Mouse (Mus musculus): Measurements from ENCODE around the gene Bcap31. TPM values are rescaled to one million over a fixed set of nuclear protein-coding genes. Genes with fewer than 3 reads are reported as not detected.
"Not testable (repeated sequence)": the region's sequence is repeated elsewhere in the genome, so short reads cannot be mapped to it uniquely, and the experiment has no call there.

Gene Bcap31
- 325 and 331 TPM in 2 replicates for polyA plus RNA-seq (2015; fragmentation: Nextera tagmentation; extraction: Ambion mirVana)

DNA sequence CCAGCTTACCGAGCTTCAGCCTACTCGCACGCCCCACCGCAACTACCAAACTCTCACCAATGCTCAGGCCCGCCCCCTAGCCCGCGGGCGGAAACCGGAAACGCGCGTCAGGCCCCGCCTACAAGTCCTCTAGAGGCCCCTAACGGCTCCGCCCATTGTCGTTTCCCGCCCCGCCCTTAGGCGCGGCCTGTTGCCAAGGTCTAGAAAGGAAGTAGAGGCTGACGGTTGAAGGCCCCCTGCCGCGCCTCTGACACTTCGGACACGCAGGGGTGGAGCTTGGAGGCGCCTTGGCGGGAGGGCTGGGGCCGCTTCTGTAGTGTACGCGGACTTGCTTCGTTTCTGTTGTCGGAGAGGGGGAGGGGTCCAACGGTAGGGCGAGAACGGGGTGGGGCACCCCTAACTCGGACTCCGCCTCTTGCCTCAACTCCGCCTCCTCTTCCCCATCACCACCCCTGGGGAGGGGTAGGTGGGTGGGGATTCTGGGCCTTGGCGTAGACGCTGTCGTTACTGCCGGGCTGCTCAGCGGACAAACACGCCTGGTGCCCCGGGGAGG, at the start of gene Bcap31, which contains the start of gene Abcd1:
Bcap31 (minus strand) TSS at position 67 of the 553 bp plus-strand sequence.
Abcd1 (plus strand) TSS at position 489 of the 553 bp plus-strand sequence.
- H3K4me1 ChIP-seq (ENCODE audit: control insufficient read depth, insufficient read depth, low read length): peaks cover 21% of the 10 kb centered on the region
- H3K27me3 ChIP-seq (replicated peaks; ENCODE audit: control insufficient read depth, insufficient read depth, low read length): no peaks in the 10 kb centered on the region
- no peaks in the 10 kb centered on the region for H3K36me3 ChIP-seq (ENCODE audit: control insufficient read depth, insufficient read depth, low read length)
- H3K9ac ChIP-seq (ENCODE audit: low read depth, low read length): peak within 1 kb of the TSS; percentile 77
- ATAC-seq: peak; percentile 94
- WGBS: 25% methylated on average over 42 of the region's 45 CpGs
- H3K27ac ChIP-seq (ENCODE audit: low read length): peak within 1 kb of the TSS; percentile 90
- no peaks in the 10 kb centered on the region for H3K9me3 ChIP-seq (ENCODE audit: control insufficient read depth, low read length)
- peak within 1 kb of the TSS; percentile 63 for H3K4me3 ChIP-seq (ENCODE audit: low read length)
- peak within 1 kb of the TSS; percentile 73 for H3K4me2 ChIP-seq (ENCODE audit: low read depth, low read length)

DNA sequence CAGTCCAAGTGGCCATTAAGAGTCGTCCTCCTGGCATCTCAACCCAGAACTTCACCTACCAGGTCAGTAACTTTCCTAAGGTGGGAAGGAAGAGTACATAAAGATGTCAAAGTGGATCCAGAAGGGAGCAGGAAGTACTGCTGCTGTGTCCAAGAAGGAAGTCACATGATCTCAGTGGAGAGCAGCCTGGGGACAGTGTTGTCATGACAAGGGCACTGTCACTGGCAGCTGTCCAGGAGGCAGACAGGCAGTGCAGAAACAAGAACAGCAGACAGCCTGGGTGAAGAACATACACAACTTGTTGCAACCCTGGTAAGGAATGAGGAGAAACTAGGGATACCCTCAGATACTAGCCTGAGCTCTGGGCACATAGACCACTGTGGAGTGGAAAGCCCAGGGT, 49.3 kb upstream of the Bcap31 start:
- Histone ChIP-seq H3K36me3 (ENCODE audit: control insufficient read depth, insufficient read depth, low read length) (no peaks in the 10 kb centered on the region), H3K27me3 (replicated peaks; ENCODE audit: control insufficient read depth, insufficient read depth, low read length) (no peaks in the 10 kb centered on the region), H3K9me3 (ENCODE audit: control insufficient read depth, low read length) (no peaks in the 10 kb centered on the region), H3K4me3 (ENCODE audit: low read length) (no peak overlapping the region), H3K4me2 (ENCODE audit: low read depth, low read length) (no peak overlapping the region), H3K9ac (ENCODE audit: low read depth, low read length) (no peak overlapping the region), H3K4me1 (ENCODE audit: control insufficient read depth, insufficient read depth, low read length) (no peaks in the 10 kb centered on the region), H3K27ac (ENCODE audit: low read length) (no peak overlapping the region)
- ATAC-seq: no peak
- WGBS: 81% methylated on average over 1 of the region's 1 CpGs

DNA sequence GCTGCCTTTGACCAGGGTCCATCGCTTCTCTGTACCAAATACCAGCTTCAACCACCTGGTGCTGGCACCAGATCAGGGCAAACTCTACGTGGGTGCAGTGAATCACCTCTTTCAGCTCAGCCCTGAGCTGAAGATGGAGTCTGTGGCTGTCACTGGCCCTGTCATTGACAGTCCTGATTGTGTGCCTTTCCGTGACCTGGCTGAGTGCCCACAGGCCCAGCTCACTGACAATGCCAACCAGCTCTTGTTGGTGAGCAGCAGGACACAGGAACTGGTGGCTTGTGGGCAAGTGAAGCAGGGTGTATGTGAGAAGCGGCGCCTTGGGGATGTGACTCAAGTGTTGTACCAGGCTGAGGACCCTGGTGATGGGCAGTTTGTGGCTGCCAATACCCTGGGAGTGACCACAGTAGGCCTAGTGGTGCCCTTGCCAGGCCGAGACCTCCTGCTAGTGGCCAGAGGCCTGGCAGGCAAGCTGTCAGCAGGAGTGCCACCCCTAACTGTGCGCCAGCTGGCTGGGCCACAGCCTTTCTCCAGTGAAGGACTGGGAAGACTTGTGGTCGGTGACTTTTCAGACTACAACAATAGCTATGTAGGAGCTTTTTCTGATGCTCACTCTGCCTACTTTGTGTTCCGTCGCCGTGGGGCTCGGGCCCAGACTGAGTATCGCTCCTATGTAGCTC, 42.8 kb upstream of the Bcap31 start:
- no peak for ATAC-seq
- no peak overlapping the region for H3K4me3 ChIP-seq (ENCODE audit: low read length)
- no peak overlapping the region for H3K27ac ChIP-seq (ENCODE audit: low read length)
- 84% methylated on average over 13 of the region's 13 CpGs for WGBS
- H3K9ac ChIP-seq (ENCODE audit: low read depth, low read length): no peak overlapping the region
- H3K9me3 ChIP-seq (ENCODE audit: control insufficient read depth, low read length): no peaks in the 10 kb centered on the region
- H3K27me3 ChIP-seq (replicated peaks; ENCODE audit: control insufficient read depth, insufficient read depth, low read length): no peaks in the 10 kb centered on the region; the same call in 1 of the 2 replicates
- no peaks in the 10 kb centered on the region for H3K36me3 ChIP-seq (ENCODE audit: control insufficient read depth, insufficient read depth, low read length)
- no peak overlapping the region for H3K4me2 ChIP-seq (ENCODE audit: low read depth, low read length)
- H3K4me1 ChIP-seq (ENCODE audit: control insufficient read depth, insufficient read depth, low read length): no peaks in the 10 kb centered on the region

DNA sequence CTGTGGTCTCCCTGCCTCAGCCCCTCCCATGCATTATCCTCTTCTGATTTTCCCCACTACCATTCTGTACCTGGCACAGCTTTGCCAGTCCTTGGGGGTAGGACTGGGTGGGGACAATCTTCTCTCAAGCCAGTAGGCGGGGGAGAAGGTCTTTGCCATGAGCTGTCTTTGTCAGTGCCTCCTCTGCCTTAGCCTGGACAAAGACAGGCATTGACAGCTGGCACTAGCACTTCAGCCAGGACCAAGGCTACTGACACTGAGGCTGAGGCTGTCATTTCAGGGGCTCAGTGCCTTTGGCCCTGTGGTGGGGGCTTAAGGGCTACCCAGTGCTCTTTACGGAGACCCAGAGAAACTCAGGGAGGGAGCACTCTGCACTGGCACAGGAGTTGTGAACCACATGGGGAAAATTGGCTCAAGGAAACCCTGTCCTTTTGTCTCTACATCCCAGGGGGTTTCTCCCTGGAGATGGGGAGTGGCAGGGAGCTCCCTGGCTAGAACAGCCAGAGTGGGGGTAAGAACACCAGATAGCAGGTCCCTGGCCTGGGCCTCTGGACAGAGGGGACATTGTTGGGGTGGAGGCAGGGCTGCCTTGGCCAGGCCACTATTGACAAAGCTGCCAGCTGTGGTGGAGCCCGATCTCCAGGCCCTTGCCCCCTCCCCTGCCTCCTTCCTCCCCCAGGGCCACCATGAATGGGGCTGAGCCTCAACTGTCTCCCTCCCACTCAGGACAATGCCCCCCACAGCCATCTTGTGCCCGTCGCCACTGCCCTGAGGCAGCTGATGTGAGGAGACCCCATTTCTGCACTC, 40.6 kb upstream of the Bcap31 start, which contains the start of gene Plxnb3:
Plxnb3 (plus strand) TSS at position 757 of the 807 bp plus-strand sequence.
- 64% methylated on average over 5 of the region's 5 CpGs for WGBS
- Histone ChIP-seq H3K27ac (ENCODE audit: low read length) (no peak within 1 kb of the TSS), H3K36me3 (ENCODE audit: control insufficient read depth, insufficient read depth, low read length) (no peaks in the 10 kb centered on the region), H3K9me3 (ENCODE audit: control insufficient read depth, low read length) (no peaks in the 10 kb centered on the region), H3K4me2 (ENCODE audit: low read depth, low read length) (no peak within 1 kb of the TSS), H3K9ac (ENCODE audit: low read depth, low read length) (no peak within 1 kb of the TSS), H3K27me3 (replicated peaks; ENCODE audit: control insufficient read depth, insufficient read depth, low read length) (no peaks in the 10 kb centered on the region; the same call in 1 of the 2 replicates), H3K4me1 (ENCODE audit: control insufficient read depth, insufficient read depth, low read length) (no peaks in the 10 kb centered on the region), H3K4me3 (ENCODE audit: low read length) (no peak within 1 kb of the TSS)
- no peak for ATAC-seq

DNA sequence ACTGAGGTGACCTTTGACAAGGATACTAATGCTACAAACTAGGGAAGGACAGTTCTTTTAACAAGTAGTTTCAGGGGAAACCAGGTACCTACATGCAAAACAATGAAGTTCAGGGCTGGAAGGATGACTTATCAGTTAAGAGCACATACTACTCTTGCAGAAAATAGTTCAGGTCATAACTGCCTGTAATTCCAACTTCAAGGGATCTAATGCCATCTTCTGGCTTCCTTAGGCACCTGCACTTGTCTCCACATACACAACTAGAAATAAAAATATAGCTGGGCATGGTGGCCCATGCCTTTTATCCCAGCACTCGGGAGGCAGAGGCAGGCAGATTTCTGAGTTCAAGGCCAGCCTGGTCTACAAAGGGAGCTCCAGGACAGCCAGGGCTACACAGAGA, 33.0 kb upstream of the Bcap31 start:
- H3K9ac ChIP-seq (ENCODE audit: low read depth, low read length): no peak overlapping the region
- ATAC-seq: no peak
- no peaks in the 10 kb centered on the region for H3K4me1 ChIP-seq (ENCODE audit: control insufficient read depth, insufficient read depth, low read length)
- no peaks in the 10 kb centered on the region for H3K9me3 ChIP-seq (ENCODE audit: control insufficient read depth, low read length)
- no peak overlapping the region for H3K4me2 ChIP-seq (ENCODE audit: low read depth, low read length)
- H3K36me3 ChIP-seq (ENCODE audit: control insufficient read depth, insufficient read depth, low read length): no peaks in the 10 kb centered on the region
- no peaks in the 10 kb centered on the region for H3K27me3 ChIP-seq (replicated peaks; ENCODE audit: control insufficient read depth, insufficient read depth, low read length)
- H3K4me3 ChIP-seq (ENCODE audit: low read length): no peak overlapping the region
- WGBS: 94% methylated on average over 1 of the region's 1 CpGs
- H3K27ac ChIP-seq (ENCODE audit: low read length): no peak overlapping the region

DNA sequence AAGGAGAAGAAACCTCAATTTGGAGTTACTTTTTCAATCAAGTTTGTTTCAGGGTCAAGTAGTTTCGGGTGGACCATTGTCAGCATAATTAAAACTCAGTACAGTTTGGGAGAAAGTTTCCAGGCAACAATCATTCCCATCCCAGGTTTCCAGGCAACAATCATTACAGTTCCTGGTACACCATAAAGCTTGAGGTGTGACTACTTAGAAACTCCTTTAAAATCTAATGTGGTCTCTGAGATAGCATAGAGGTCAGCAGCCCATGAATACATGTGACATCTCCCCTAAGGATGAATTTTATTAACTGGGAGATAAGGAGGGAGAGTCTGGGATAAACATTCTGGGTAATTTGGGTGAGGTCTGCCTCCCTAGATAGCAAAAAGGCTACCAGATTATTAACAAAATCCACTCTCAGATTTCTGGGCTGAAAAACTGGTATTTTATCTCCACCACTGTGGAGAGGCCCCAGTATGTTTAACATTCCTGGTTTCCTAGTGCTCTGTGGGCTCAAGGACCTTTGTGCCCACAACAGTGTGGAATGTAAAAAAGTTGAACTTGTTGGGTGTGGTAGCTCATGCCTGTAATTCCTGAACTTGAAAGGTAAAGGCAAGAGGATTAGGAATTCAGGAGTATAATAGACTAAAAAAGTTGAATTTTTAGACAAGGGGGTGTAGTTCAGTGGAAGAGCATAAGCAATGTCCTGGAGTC, 29.0 kb upstream of the Bcap31 start:
- H3K27me3 ChIP-seq (replicated peaks; ENCODE audit: control insufficient read depth, insufficient read depth, low read length): no peaks in the 10 kb centered on the region
- no peak overlapping the region for H3K4me3 ChIP-seq (ENCODE audit: low read length)
- H3K36me3 ChIP-seq (ENCODE audit: control insufficient read depth, insufficient read depth, low read length): no peaks in the 10 kb centered on the region
- H3K27ac ChIP-seq (ENCODE audit: low read length): no peak overlapping the region
- H3K4me1 ChIP-seq (ENCODE audit: control insufficient read depth, insufficient read depth, low read length): no peaks in the 10 kb centered on the region
- WGBS: 52% methylated on average over 1 of the region's 1 CpGs
- peak; percentile 85 for ATAC-seq
- no peak overlapping the region for H3K9ac ChIP-seq (ENCODE audit: low read depth, low read length)
- no peaks in the 10 kb centered on the region for H3K9me3 ChIP-seq (ENCODE audit: control insufficient read depth, low read length)
- H3K4me2 ChIP-seq (ENCODE audit: low read depth, low read length): no peak overlapping the region

DNA sequence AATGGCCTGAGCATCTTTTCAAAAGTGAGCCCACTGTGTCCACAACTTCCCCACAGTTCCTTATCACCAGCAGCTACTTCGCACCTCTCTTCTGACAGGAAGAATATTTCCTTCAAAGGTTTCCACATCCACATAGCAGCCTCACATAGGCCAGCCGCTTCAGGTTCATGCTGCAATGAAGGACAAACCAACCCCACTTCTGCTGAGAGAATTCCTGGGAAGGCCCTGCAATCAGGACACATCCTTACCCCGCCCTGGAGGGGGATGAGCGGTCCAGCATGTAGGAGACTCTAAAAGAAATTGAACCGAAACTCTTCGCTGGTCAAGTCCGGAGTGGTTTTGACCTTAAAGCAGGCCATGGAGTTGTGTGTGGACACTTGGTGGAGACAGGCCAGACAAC, 23.9 kb upstream of the Bcap31 start:
- H3K36me3 ChIP-seq (ENCODE audit: control insufficient read depth, insufficient read depth, low read length); H3K27ac ChIP-seq (ENCODE audit: low read length); H3K27me3 ChIP-seq (replicated peaks; ENCODE audit: control insufficient read depth, insufficient read depth, low read length); H3K4me3 ChIP-seq (ENCODE audit: low read length); H3K9me3 ChIP-seq (ENCODE audit: control insufficient read depth, low read length); H3K4me2 ChIP-seq (ENCODE audit: low read depth, low read length); ATAC-seq; H3K9ac ChIP-seq (ENCODE audit: low read depth, low read length); H3K4me1 ChIP-seq (ENCODE audit: control insufficient read depth, insufficient read depth, low read length): not testable (repeated sequence)
- 96% methylated on average over 7 of the region's 7 CpGs for WGBS

DNA sequence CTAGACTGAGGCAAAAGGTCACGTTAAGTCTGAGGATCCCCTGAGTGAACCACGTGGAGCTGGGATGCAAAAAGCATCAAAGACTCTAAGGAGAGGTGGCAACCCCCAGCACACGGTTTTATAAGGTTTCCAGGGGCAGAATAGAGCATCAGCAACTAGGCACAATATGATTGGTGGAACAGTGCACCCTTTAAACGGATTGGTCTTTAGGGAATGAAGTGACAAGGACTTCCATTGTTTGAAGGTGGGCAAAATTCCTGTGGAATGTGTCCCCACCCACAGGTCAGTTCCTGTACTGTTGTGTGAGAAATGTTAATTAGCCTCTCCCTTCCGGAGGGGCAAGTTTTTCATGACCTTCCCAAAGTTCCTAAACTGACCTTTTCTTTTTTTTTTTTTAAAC, 23.2 kb upstream of the Bcap31 start:
- Histone ChIP-seq H3K4me1 (ENCODE audit: control insufficient read depth, insufficient read depth, low read length) (no peaks in the 10 kb centered on the region), H3K9me3 (ENCODE audit: control insufficient read depth, low read length) (no peaks in the 10 kb centered on the region), H3K27ac (ENCODE audit: low read length) (no peak overlapping the region), H3K9ac (ENCODE audit: low read depth, low read length) (no peak overlapping the region), H3K27me3 (replicated peaks; ENCODE audit: control insufficient read depth, insufficient read depth, low read length) (no peaks in the 10 kb centered on the region; the same call in 1 of the 2 replicates), H3K4me3 (ENCODE audit: low read length) (no peak overlapping the region), H3K36me3 (ENCODE audit: control insufficient read depth, insufficient read depth, low read length) (no peaks in the 10 kb centered on the region), H3K4me2 (ENCODE audit: low read depth, low read length) (no peak overlapping the region)
- WGBS: 58% methylated on average over 5 of the region's 5 CpGs
- no peak for ATAC-seq

DNA sequence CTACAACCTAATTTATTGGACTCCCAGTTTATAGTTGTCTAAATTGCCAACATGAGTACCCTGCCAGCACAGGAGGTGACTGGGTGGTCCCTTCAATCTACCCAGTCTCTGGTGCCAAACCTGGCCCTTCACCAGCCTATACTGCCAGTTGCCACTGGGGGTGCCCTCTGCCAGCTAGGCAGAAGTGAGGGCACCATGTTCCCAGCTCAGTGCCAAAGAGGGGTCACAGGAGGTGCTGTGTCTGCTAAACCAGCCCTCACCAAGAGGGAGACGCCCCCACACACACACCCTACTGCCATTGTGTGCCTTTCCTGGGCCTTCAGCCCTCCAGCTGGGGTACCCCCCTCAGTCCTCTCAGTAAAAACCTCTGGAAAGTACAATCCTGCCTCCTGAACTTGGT, 22.2 kb upstream of the Bcap31 start:
- H3K27me3 ChIP-seq (replicated peaks; ENCODE audit: control insufficient read depth, insufficient read depth, low read length): no peaks in the 10 kb centered on the region; the same call in 1 of the 2 replicates
- no peak overlapping the region for H3K4me2 ChIP-seq (ENCODE audit: low read depth, low read length)
- no peaks in the 10 kb centered on the region for H3K36me3 ChIP-seq (ENCODE audit: control insufficient read depth, insufficient read depth, low read length)
- no peak overlapping the region for H3K9ac ChIP-seq (ENCODE audit: low read depth, low read length)
- no peak overlapping the region for H3K27ac ChIP-seq (ENCODE audit: low read length)
- H3K4me1 ChIP-seq (ENCODE audit: control insufficient read depth, insufficient read depth, low read length): no peaks in the 10 kb centered on the region
- WGBS: 56% methylated on average over 1 of the region's 1 CpGs
- ATAC-seq: no peak
- H3K9me3 ChIP-seq (ENCODE audit: control insufficient read depth, low read length): no peaks in the 10 kb centered on the region
- no peak overlapping the region for H3K4me3 ChIP-seq (ENCODE audit: low read length)
